Mouse (Mus musculus) olfactory bulb, adult 2 months (tissue): ENCODE data around the gene Rpl26.

Experiments
- CTCF ChIP-seq: fragments of 200-500 bp; IDR thresholded peaks from 2 replicates; pipeline ENCODE4 v1.5.1; 2012; ENCODE audit warnings: low read depth, mild to moderate bottlenecking, low read length, moderate library complexity; ENCODE audit not compliant: insufficient read depth
- POLR2A ChIP-seq: fragments of 200-500 bp; IDR thresholded peaks from 2 replicates; pipeline ENCODE4 v1.6.1; 2012; ENCODE audit warnings: mild to moderate bottlenecking, low read depth, low read length, moderate library complexity; ENCODE audit not compliant: insufficient read depth

DNA sequence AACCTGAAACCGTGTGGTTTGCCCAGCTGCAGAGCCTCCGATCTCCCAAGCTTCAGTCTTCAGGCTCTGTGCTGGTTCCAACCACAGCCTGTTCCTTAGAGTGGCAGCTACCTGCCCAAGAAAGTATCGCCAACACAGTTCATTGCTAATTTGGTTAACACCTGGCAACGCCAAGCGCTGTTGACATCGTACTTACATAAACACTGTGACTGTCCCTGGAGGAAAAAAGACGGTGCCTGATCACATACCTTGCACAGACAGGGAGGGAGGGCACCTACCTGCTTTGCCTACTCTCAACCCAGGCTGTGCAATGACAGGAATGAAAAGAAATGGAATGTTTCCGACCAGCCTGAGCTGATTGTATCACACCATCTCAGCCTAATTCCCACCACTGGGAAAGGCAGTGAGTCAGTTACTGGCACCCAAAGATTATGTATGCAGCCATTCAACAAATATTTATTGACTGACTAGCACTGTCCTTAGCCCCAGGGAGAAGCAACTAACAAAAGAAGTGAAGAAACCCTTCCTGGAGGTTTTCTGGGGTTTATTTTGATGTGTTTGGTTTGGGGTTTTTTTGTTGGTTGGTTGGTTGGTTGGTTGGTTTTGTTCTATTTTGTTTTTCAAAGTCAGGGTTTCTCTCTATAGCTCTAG lies 41.3 kb upstream of the Rpl26 start:
- TF ChIP-seq CTCF, result no peak
- TF ChIP-seq POLR2A, result no peak
